Mouse (Mus musculus): ENCODE results near the gene 9130230L23Rik. TPM values are rescaled to one million over a fixed set of nuclear protein-coding genes. Genes with fewer than 3 reads are reported as not detected.

9130230L23Rik gene
- not detected in 2 replicates for polyA plus RNA-seq (2021; fragmentation: Nextera tagmentation)
- long read RNA-seq, experiment 1, result 0 reads
- long read RNA-seq, experiment 2, result 0 reads

DNA sequence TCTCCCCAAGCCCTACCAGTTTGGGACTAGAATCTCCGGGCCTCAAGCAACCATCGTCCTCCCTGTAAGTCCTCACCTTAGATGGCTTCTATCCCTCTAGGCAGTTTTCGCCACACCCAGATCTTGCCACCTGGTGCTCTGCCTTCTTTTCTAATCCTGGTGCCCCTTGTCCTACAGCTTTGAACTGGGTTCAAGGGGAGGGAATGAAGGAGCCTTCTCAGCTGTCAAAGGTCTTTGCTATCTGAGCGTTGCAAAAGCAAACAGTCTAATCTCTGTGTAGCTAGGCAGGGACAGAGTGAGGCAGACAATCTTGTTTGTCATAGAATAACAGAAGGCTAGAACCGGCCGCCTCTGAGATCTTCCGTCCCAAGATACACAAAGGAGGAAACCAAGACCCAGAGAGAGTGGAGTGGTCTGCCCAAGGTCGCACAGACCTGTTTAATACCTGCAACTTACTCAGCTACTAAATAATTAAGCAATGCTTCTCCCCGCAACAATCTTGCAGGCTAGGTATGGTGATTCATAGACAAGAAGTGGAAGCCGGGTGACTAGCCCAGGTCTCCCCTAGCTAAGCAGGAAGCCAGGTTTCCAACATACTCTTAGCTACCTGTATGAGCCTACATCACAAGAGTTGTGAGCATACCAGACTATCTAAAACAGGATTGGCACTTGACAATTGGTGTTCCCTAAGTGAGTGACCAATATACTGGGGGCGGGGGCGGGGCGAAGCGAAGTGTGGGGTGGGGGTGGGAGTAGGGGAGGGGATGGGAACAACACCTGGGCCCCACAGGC, at the start of gene 9130230L23Rik:
Gene 9130230L23Rik (minus strand): TSS at position 152 of the 792 bp plus-strand sequence.

DNA sequence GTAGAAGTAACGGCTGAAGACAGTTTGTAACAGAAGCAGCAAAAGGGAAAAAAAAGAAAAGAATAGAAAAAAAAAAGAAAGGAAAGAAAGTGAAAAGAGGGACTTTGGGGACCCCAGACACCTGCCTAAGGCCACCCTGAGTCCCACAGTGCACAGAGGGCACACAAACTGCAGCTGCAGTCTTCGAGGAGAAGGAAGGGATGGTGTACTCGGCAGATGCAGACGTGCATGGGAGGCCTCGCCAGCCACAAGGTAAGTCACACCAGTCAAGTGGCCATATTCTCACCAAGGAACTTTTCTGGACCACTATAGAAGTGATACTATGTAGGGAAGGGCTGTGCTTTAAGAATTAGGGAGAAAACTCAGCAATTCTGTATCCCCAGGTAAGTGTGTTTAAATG, 69.3 kb downstream of the 9130230L23Rik start, which contains the start of gene Chrna9:
Gene Chrna9 (plus strand): TSS at position 139 of the 400 bp plus-strand sequence.

Small RNA genes lying within 50 kb of the gene (microRNA-seq; reads per million reads assigned to microRNA genes)
- gene Gm25952, result not detected

Other genes with a start within 250 kb of the 9130230L23Rik start
- 1.1 and 1.2 TPM in 2 replicates for gene N4bp2, start 240.8 kb downstream of the 9130230L23Rik start, polyA plus RNA-seq (2021; fragmentation: Nextera tagmentation)
- gene Rhoh, start 143.1 kb downstream of the 9130230L23Rik start, polyA plus RNA-seq (2021; fragmentation: Nextera tagmentation), result 1.1 and 1.2 TPM in 2 replicates
- gene Chrna9, start 69.4 kb downstream of the 9130230L23Rik start, polyA plus RNA-seq (2021; fragmentation: Nextera tagmentation), result 0.20 TPM in 1 of 2 replicates, not detected in the other
- 0.80 and 5.1 TPM in 2 replicates for gene Rbm47, start 168.8 kb upstream of the 9130230L23Rik start, polyA plus RNA-seq (2021; fragmentation: Nextera tagmentation)